Mouse (Mus musculus): ENCODE measurements at regions not wholly inside any gene's neighbourhood (a gene's known extent, or its start where the extent isn't known, plus 50 kb on each side); places are given as distances from the start of the nearest gene placed in this dataset.

- TF ChIP-seq CTCF (IDR thresholded peaks at IDR 0.05; ENCODE audit: borderline replicate concordance, insufficient read depth, low read depth, low read length) (no peak), POLR2A (IDR thresholded peaks at IDR 0.05; ENCODE audit: borderline replicate concordance, insufficient read depth, low read length) (no peak)
Observed at GRCm38 (mm10) chr8:35943686-35944085, 178.1 kb downstream of the Gm19410 start.
